Mouse (Mus musculus) naive thymus-derived CD4-positive, alpha-beta T cell, adult 5 months (primary cell): ENCODE measurements around the gene Olfr1024. TPM values are rescaled to one million over a fixed set of nuclear protein-coding genes. Genes with fewer than 3 reads are reported as not detected.

Source experiments
- polyA plus RNA-seq: library from polyadenylated mRNA; unstranded; fragments of 100-300 nt; shearing (Covaris generic); gene quantifications from one replicate; pipeline ENCODE4 v1.2.1, GENCODE M21; 2017

The Olfr1024 gene
- not detected for polyA plus RNA-seq

GRCm38 (mm10) chr2:85904952-85905351, at the start of gene Olfr1024:
Olfr1024 (minus strand) TSS chr2:85905052.

GRCm38 (mm10) chr2:85950137-85950536, 45.3 kb upstream of the Olfr1024 start, which contains the start of gene Olfr1028:
Olfr1028 (plus strand) TSS chr2:85950437.

GRCm38 (mm10) chr2:85921258-85921657, 16.4 kb upstream of the Olfr1024 start, which contains the start of gene Olfr1026:
Olfr1026 (plus strand) TSS chr2:85921558.

GRCm38 (mm10) chr2:85914893-85915292, 10.0 kb upstream of the Olfr1024 start, which contains the start of gene Olfr1025-ps1:
Olfr1025-ps1 (plus strand) TSS chr2:85915193.

GRCm38 (mm10) chr2:85885340-85885739, 19.5 kb downstream of the Olfr1024 start, which contains the start of gene Olfr1023:
Olfr1023 (plus strand) TSS chr2:85885640.

GRCm38 (mm10) chr2:85868294-85868693, 36.6 kb downstream of the Olfr1024 start, which contains the start of gene Olfr1022:
Olfr1022 (plus strand) TSS chr2:85868594.

Other genes starting within 250 kb of the Olfr1024 start
- gene Olfr154, start 240.6 kb downstream of the Olfr1024 start, polyA plus RNA-seq: not detected
- gene Olfr1006, start 226.3 kb downstream of the Olfr1024 start, polyA plus RNA-seq: not detected
- gene Olfr1008, start 215.6 kb downstream of the Olfr1024 start, polyA plus RNA-seq: not detected
- not detected for gene Olfr1009, start 189.6 kb downstream of the Olfr1024 start, polyA plus RNA-seq
- gene Olfr1012, start 142.3 kb downstream of the Olfr1024 start, polyA plus RNA-seq: not detected
- not detected for gene Olfr1013, start 138.0 kb downstream of the Olfr1024 start, polyA plus RNA-seq
- not detected for gene Olfr1014, start 132.3 kb downstream of the Olfr1024 start, polyA plus RNA-seq
- not detected for gene Olfr1015, start 123.0 kb downstream of the Olfr1024 start, polyA plus RNA-seq
- not detected for gene Olfr1016, start 102.5 kb downstream of the Olfr1024 start, polyA plus RNA-seq
- gene Olfr1018, start 86.6 kb downstream of the Olfr1024 start, polyA plus RNA-seq: not detected
- gene Olfr1019, start 59.6 kb downstream of the Olfr1024 start, polyA plus RNA-seq: not detected
- not detected for gene Olfr1020, start 58.0 kb downstream of the Olfr1024 start, polyA plus RNA-seq
- gene Olfr1022, start 36.5 kb downstream of the Olfr1024 start, polyA plus RNA-seq: not detected
- not detected for gene Olfr1023, start 19.4 kb downstream of the Olfr1024 start, polyA plus RNA-seq
- not detected for gene Olfr1025-ps1, start 10.1 kb upstream of the Olfr1024 start, polyA plus RNA-seq
- not detected for gene Olfr1026, start 16.5 kb upstream of the Olfr1024 start, polyA plus RNA-seq
- gene Olfr1028, start 45.4 kb upstream of the Olfr1024 start, polyA plus RNA-seq: not detected
- gene Olfr1029, start 68.8 kb upstream of the Olfr1024 start, polyA plus RNA-seq: not detected
- 0.15 TPM for gene Olfr1030, start 74.2 kb upstream of the Olfr1024 start, polyA plus RNA-seq
- not detected for gene Olfr1031, start 85.3 kb upstream of the Olfr1024 start, polyA plus RNA-seq
- not detected for gene Olfr1032, start 100.5 kb upstream of the Olfr1024 start, polyA plus RNA-seq
- gene Olfr1033, start 115.6 kb upstream of the Olfr1024 start, polyA plus RNA-seq: 13.4 TPM
- not detected for gene Olfr1034, start 140.8 kb upstream of the Olfr1024 start, polyA plus RNA-seq
- gene Olfr1036, start 168.9 kb upstream of the Olfr1024 start, polyA plus RNA-seq: not detected
- gene Olfr1037, start 182.3 kb upstream of the Olfr1024 start, polyA plus RNA-seq: not detected
- gene Olfr1039, start 230.9 kb upstream of the Olfr1024 start, polyA plus RNA-seq: not detected
- gene Olfr1040, start 241.7 kb upstream of the Olfr1024 start, polyA plus RNA-seq: not detected